Mouse (Mus musculus) adrenal gland (tissue): Measurements from ENCODE around the gene Gm10408.
"Not testable (repeated sequence)": the region's sequence is repeated elsewhere in the genome, so short reads cannot be mapped to it uniquely, and the experiment has no call there.

ENCODE experiments used
- intact Hi-C: fragments of 180-260 bp; cut with DNase I; formaldehyde crosslinking; loops from one replicate; pipeline ENCODE4 v1.15.1; 2025
- long read RNA-seq, 2 experiments: library from polyadenylated mRNA; unstranded; transcript quantifications; one replicate each; pipeline ENCODE4 v2.0.0; 2020; ENCODE audit warnings: borderline replicate concordance in 1 of 2; ENCODE audit not compliant: insufficient replicate concordance in 1 of 2

The Gm10408 gene
- long read RNA-seq, experiment 1, result 0 reads
- long read RNA-seq, experiment 2, result 0 reads

- intact Hi-C loops, result not testable (repeated sequence)
Observed at GRCm38 (mm10) chr14:3449079-3449478, at the start of gene Gm10408. TSS of gene Gm10408 (plus strand) at chr14:3449379.

- intact Hi-C loops, result not testable (repeated sequence)
Observed at GRCm38 (mm10) chr14:3412314-3412713, 36.9 kb upstream of the Gm10408 start, which contains the start of gene Gm10409. TSS of gene Gm10409 (plus strand) at chr14:3412614.

GRCm38 (mm10) chr14:3427803-3428202 is 21.4 kb upstream of the Gm10408 start, which contains the start of gene Gm3005:
TSS of gene Gm3005 (plus strand) at chr14:3428103.
- intact Hi-C loops, result not testable (repeated sequence)
